Mouse (Mus musculus): ENCODE data around the gene Mettl1. TPM values are rescaled to one million over a fixed set of nuclear protein-coding genes. Genes with fewer than 3 reads are reported as not detected.

The Mettl1 gene
- polyA plus RNA-seq, 1 experiment: 12.1 TPM

- Histone ChIP-seq H3K4me1 (peaks cover 5% of the 10 kb centered on the region; the same call in 1 of the 2 replicates), H3K27me3 (replicated peaks) (peaks cover 23% of the 10 kb centered on the region), H3K9me3 (no peaks in the 10 kb centered on the region), H3K36me3 (replicated peaks; ENCODE audit: low read length) (peaks cover 13% of the 10 kb centered on the region), H3K4me3 (replicated peaks) (no peak overlapping the region)
- TF ChIP-seq GATA1 (IDR thresholded peaks at IDR 0.05; ENCODE audit: borderline replicate concordance, low read length): no peak
- TF ChIP-seq FLI1 (IDR thresholded peaks at IDR 0.05; ENCODE audit: low read length): no peak
Measured at GRCm38 (mm10) chr10:127016488-127016887, 24.7 kb upstream of the Mettl1 start.

GRCm38 (mm10) chr10:127017071-127017470 lies 24.1 kb upstream of the Mettl1 start:
- Histone ChIP-seq H3K36me3 (replicated peaks; ENCODE audit: low read length) (peaks cover 17% of the 10 kb centered on the region), H3K27me3 (replicated peaks) (peaks cover 19% of the 10 kb centered on the region), H3K4me3 (replicated peaks) (no peak overlapping the region), H3K4me1 (peaks cover 5% of the 10 kb centered on the region; the same call in 1 of the 2 replicates), H3K9me3 (no peaks in the 10 kb centered on the region)
- TF ChIP-seq GATA1 (IDR thresholded peaks at IDR 0.05; ENCODE audit: borderline replicate concordance, low read length): no peak
- TF ChIP-seq FLI1 (IDR thresholded peaks at IDR 0.05; ENCODE audit: low read length): no peak

GRCm38 (mm10) chr10:127018422-127018821 lies 22.8 kb upstream of the Mettl1 start:
- Histone ChIP-seq H3K27me3 (replicated peaks) (peaks cover 18% of the 10 kb centered on the region), H3K36me3 (replicated peaks; ENCODE audit: low read length) (peaks cover 29% of the 10 kb centered on the region), H3K4me3 (replicated peaks) (no peak overlapping the region), H3K9me3 (no peaks in the 10 kb centered on the region), H3K4me1 (peaks cover 5% of the 10 kb centered on the region; the same call in 1 of the 2 replicates)
- TF ChIP-seq FLI1 (IDR thresholded peaks at IDR 0.05; ENCODE audit: low read length): no peak
- TF ChIP-seq GATA1 (IDR thresholded peaks at IDR 0.05; ENCODE audit: borderline replicate concordance, low read length): no peak

GRCm38 (mm10) chr10:127030336-127031296 lies 10.6 kb upstream of the Mettl1 start, which contains the start of gene Tsfm:
TSS of gene Tsfm (minus strand) at chr10:127030840.
- Histone ChIP-seq H3K4me3 (replicated peaks) (peak within 1 kb of the TSS; percentile 97), H3K27me3 (replicated peaks) (no peaks in the 10 kb centered on the region), H3K36me3 (replicated peaks; ENCODE audit: low read length) (peaks cover 37% of the 10 kb centered on the region), H3K4me1 (peaks cover 16% of the 10 kb centered on the region; the same call in 1 of the 2 replicates), H3K9me3 (no peaks in the 10 kb centered on the region)
- TF ChIP-seq GATA1 (IDR thresholded peaks at IDR 0.05; ENCODE audit: borderline replicate concordance, low read length) (no peak), FLI1 (IDR thresholded peaks at IDR 0.05; ENCODE audit: low read length) (no peak)

DNA sequence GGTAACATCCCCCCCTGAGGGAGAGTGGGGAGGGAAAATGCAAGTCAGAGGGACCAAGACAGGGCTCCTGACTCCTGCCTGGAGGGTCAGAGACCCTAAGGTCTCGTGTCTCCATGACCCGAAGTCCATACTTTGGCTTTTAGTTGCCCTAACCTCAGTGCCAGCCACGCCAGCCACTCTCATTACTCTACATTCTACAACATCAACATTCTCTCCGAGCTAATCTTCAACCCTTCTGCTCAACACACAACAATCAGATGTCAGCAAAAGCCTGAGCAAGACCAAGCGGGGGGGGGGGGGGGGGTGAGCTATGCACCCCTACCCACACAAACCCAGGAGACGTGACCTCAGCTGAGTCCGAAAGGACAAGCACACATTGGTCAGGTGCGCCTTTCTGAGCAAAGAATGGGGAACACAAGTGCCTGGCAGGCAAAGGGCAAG lies 7.9 kb upstream of the Mettl1 start:
- Histone ChIP-seq H3K4me3 (replicated peaks) (no peak overlapping the region), H3K9me3 (no peaks in the 10 kb centered on the region), H3K4me1 (peaks cover 16% of the 10 kb centered on the region; the same call in 1 of the 2 replicates), H3K27me3 (replicated peaks) (peaks cover 14% of the 10 kb centered on the region), H3K36me3 (replicated peaks; ENCODE audit: low read length) (peaks cover 11% of the 10 kb centered on the region)
- TF ChIP-seq FLI1 (IDR thresholded peaks at IDR 0.05; ENCODE audit: low read length): no peak
- no peak for TF ChIP-seq GATA1 (IDR thresholded peaks at IDR 0.05; ENCODE audit: borderline replicate concordance, low read length)

GRCm38 (mm10) chr10:127036273-127036672 lies 4.9 kb upstream of the Mettl1 start:
- Histone ChIP-seq H3K27me3 (replicated peaks) (peaks cover 37% of the 10 kb centered on the region), H3K9me3 (no peaks in the 10 kb centered on the region), H3K4me1 (peaks cover 14% of the 10 kb centered on the region), H3K4me3 (replicated peaks) (no peak overlapping the region), H3K36me3 (replicated peaks; ENCODE audit: low read length) (no peaks in the 10 kb centered on the region)
- TF ChIP-seq FLI1 (IDR thresholded peaks at IDR 0.05; ENCODE audit: low read length): no peak
- no peak for TF ChIP-seq GATA1 (IDR thresholded peaks at IDR 0.05; ENCODE audit: borderline replicate concordance, low read length)

- peaks cover 25% of the 10 kb centered on the region for H3K4me1 ChIP-seq
- peaks cover 40% of the 10 kb centered on the region for H3K27me3 ChIP-seq (replicated peaks)
- no peak overlapping the region for H3K4me3 ChIP-seq (replicated peaks)
- no peaks in the 10 kb centered on the region for H3K9me3 ChIP-seq
- H3K36me3 ChIP-seq (replicated peaks; ENCODE audit: low read length): no peaks in the 10 kb centered on the region
- TF ChIP-seq FLI1 (IDR thresholded peaks at IDR 0.05; ENCODE audit: low read length) (no peak), GATA1 (IDR thresholded peaks at IDR 0.05; ENCODE audit: borderline replicate concordance, low read length) (no peak)
Measured at GRCm38 (mm10) chr10:127037641-127038040, 3.6 kb upstream of the Mettl1 start.

GRCm38 (mm10) chr10:127040569-127041214 lies 522 bp upstream of the Mettl1 start:
- no peak for TF ChIP-seq FLI1 (IDR thresholded peaks at IDR 0.05; ENCODE audit: low read length)
- peaks cover 35% of the 10 kb centered on the region for H3K4me1 ChIP-seq
- peak overlapping the region; percentile 94 for H3K4me3 ChIP-seq (replicated peaks)
- peaks cover 14% of the 10 kb centered on the region for H3K36me3 ChIP-seq (replicated peaks; ENCODE audit: low read length)
- peaks cover 40% of the 10 kb centered on the region for H3K27me3 ChIP-seq (replicated peaks)
- no peaks in the 10 kb centered on the region for H3K9me3 ChIP-seq

- no peak for TF ChIP-seq GATA1 (IDR thresholded peaks at IDR 0.05; ENCODE audit: borderline replicate concordance, low read length)
- no peak for TF ChIP-seq FLI1 (IDR thresholded peaks at IDR 0.05; ENCODE audit: low read length)
- Histone ChIP-seq H3K9me3 (no peaks in the 10 kb centered on the region), H3K27me3 (replicated peaks) (peaks cover 34% of the 10 kb centered on the region), H3K4me1 (peaks cover 38% of the 10 kb centered on the region), H3K4me3 (replicated peaks) (peak overlapping the region; percentile 94), H3K36me3 (replicated peaks; ENCODE audit: low read length) (peaks cover 22% of the 10 kb centered on the region)
Measured at GRCm38 (mm10) chr10:127041774-127042338, 642 bp downstream of the Mettl1 start.

Data from megakaryocyte, embryonic 14.5 days (primary cell).